Mouse (Mus musculus) gonadal fat pad, adult 2 months (tissue): ENCODE results near the gene Thada. TPM values are rescaled to one million over a fixed set of nuclear protein-coding genes. Genes with fewer than 3 reads are reported as not detected.

Source experiments
- DNase-seq: peaks from one replicate; pipeline ENCODE4 v3.0.0-alpha.2; 2012; ENCODE audit warnings: low read depth
- polyA plus RNA-seq: library from polyadenylated mRNA; depleted of rRNA; stranded (reverse); fragments of >200 nt; gene quantifications from 2 replicates; pipeline ENCODE4 v1.2.3, GENCODE M21; 2012; rRNA removed

Gene Thada
- 13.7 and 22.4 TPM in 2 replicates for polyA plus RNA-seq

- DNase-seq = peak; percentile 85
Measured at GRCm38 (mm10) chr17:84465753-84466608, at the start of gene Thada. Gene Thada (minus strand): TSS chr17:84466205.

- no peak for DNase-seq
Measured at GRCm38 (mm10) chr17:84512516-84513085, 46.6 kb upstream of the Thada start.

GRCm38 (mm10) chr17:84511682-84512515 is 45.9 kb upstream of the Thada start, which contains the start of gene Plekhh2:
Gene Plekhh2 (plus strand): TSS chr17:84511895.
- DNase-seq = no peak

DNA sequence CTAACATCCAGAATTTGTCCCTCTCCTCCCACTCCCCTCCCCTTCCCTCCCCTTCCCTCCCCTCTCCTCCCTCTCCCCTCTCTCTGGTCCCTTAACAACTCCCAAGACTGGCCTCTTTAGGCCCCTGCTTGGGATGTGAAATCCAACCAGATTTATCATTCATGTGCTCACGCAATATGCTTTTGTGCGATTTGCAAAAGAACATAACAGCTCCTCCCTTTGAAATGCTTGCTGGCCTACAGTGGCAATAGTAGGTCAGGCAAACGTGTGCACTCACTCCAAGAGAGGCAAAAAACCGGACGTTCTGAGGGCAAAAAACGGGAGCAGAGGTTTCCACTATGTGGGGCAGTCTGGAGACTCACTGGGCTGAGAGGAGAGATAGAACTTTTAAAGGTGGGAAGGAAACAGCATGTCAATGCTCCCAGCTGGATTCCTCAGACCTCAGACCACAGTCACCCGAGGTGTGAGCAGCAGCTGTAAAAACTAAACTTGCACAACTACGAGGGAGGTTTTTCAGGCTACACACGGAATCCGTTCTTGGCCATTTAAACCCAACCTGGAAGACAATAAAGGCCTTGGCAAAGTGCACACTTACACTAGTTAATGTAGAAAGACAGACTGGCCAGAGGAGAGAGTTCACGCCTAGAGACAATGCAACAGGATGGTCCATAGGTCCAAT is 45.1 kb upstream of the Thada start:
- no peak for DNase-seq

- no peak for DNase-seq
Measured at GRCm38 (mm10) chr17:84510355-84510754, 44.4 kb upstream of the Thada start.

- no peak for DNase-seq
Measured at GRCm38 (mm10) chr17:84509176-84509575, 43.2 kb upstream of the Thada start.

GRCm38 (mm10) chr17:84508736-84509135 is 42.7 kb upstream of the Thada start:
- DNase-seq = no peak

GRCm38 (mm10) chr17:84505922-84506321 is 39.9 kb upstream of the Thada start:
- DNase-seq = no peak

DNA sequence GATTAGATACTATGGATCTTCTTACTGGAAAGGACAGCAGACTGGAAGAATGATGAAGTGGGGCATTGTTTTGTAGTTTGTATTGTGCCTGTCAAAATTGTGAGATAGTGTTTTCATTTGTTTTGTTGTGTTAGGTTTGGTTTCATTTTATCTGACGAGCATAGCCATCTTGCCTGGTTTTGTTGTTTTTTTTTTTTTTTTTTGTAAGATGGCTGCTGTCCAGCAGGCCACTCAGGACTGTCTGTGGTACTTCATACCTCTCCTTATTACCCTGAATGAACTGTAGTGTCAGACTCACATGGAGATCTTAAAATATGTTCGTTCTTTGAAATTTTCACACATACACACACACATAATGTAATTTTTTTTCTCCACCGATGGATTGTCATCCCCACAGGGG is 36.3 kb upstream of the Thada start:
- DNase-seq = no peak

GRCm38 (mm10) chr17:84498639-84499038 is 32.6 kb upstream of the Thada start:
- no peak for DNase-seq

GRCm38 (mm10) chr17:84497972-84498604 is 32.1 kb upstream of the Thada start:
- DNase-seq = no peak

GRCm38 (mm10) chr17:84497559-84497958 is 31.6 kb upstream of the Thada start:
- no peak for DNase-seq

GRCm38 (mm10) chr17:84497026-84497425 is 31.0 kb upstream of the Thada start:
- no peak for DNase-seq

DNA sequence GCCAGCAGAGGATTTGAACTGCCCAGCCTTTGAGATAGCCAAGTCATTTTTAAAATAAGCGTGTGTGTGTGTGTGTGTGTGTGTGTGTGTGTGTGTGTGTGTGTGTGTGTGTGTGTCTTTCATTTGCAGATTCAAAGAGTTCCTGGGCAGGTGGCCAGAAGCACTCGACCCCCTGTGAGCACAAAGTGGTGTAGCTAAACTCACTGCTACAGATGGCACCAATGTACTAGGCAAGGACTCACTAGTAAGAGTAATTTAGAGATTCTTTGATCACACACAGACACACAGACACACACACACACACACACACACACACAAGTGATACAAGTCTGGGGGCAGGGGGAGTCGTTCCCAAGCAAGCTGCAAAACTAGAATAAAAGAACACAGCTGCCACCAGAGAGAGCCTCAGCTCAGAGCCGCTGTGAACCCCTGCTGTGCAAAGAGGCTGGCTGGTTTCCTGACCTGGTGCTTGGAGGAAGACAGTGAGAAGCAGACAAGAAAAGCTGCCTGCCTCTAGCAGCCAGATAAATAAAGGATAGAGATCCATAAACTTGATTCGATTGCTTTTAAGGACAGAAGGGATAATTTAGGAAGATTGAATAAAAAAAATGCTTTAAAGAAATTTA is 26.4 kb upstream of the Thada start:
- no peak for DNase-seq

GRCm38 (mm10) chr17:84487415-84487814 is 21.4 kb upstream of the Thada start:
- DNase-seq = no peak

GRCm38 (mm10) chr17:84483673-84484320 is 17.8 kb upstream of the Thada start:
- DNase-seq = no peak

DNA sequence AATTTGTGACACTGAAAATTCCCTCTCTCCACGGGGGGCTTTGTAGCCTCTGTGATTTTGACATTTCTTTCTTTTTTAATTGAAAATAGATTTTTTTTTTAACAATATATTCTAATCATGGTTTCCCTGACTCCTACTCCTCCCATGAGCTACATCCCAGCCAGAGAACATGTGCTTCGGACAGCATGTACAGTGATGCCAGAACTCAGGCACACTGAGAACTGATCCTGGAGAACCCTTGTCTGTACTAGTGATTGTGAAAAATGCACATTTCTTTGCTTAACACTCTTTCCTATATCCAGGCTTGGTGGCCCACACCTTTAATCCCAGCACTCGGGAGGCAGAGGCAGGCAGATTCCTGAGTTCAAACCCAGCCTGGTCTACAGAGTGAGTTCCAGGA is 16.8 kb upstream of the Thada start:
- DNase-seq = no peak

DNA sequence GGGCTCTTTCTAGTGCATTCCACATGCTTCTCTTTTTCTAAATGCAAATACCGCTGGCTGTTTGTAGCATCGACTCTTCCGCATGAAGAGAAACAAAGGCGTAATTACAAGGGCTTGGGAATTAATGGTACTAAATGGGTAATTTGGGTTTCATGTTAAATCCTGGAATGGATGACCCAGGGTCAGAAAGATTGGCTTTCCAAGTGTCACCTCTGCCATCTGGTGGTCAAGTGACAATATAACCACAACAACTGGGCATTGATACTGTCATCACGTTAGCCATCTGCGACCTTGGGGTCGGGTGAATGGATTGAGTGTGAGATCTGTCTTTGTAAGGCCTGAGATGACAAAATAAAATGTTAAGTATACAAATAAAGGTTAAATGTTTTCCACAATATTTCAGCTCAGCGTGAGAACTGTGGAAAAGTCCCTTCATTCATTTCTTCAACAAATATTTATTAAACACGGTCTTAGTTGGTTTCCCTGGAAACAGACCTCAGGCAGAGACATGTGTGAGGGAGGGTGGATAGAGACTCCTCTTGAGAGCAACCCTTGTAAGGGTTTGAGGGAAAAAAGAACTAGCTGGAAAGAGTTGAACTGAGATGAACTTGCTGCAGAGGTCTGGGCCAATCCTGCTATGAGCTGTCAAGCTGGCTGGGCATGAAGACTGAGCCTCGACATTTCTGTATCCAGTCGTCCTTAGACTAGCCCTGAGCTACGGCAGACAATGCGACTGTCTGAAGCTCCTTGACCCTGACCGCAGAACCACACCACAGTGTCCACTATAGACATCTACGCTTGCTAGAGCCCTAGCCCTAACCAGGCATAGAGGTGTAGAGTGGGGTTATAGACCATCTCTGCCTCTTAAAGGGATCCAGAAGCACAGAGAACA is 14.7 kb upstream of the Thada start:
- no peak for DNase-seq

- DNase-seq = no peak
Measured at GRCm38 (mm10) chr17:84478276-84478675, 12.3 kb upstream of the Thada start.
